Mouse (Mus musculus) embryonic fibroblast, embryonic 13.5 days (primary cell): Measurements from ENCODE around the gene Rbm28. TPM values are rescaled to one million over a fixed set of nuclear protein-coding genes. Genes with fewer than 3 reads are reported as not detected.
"Not testable (repeated sequence)": the region's sequence is repeated elsewhere in the genome, so short reads cannot be mapped to it uniquely, and the experiment has no call there.

ENCODE experiments used
- H3K27ac ChIP-seq: 2 replicates; pipeline ENCODE4 v1.5.1; 2012; ENCODE audit warnings: low read length, control low read depth, inconsistent platforms; ENCODE audit not compliant: insufficient read depth
- H3K4me1 ChIP-seq: 2 replicates; pipeline ENCODE4 v1.6.1; 2011; ENCODE audit warnings: low read length; ENCODE audit not compliant: control insufficient read depth, insufficient read depth
- H3K4me3 ChIP-seq: 2 replicates; pipeline ENCODE4 v1.5.1; 2011; ENCODE audit warnings: mild to moderate bottlenecking, control low read depth, low read length; ENCODE audit not compliant: insufficient read depth
- CTCF ChIP-seq: IDR thresholded peaks from 2 replicates; pipeline ENCODE4 v1.5.1; 2011; ENCODE audit warnings: mild to moderate bottlenecking, control low read depth, low read length, moderate library complexity, borderline replicate concordance; ENCODE audit not compliant: insufficient read depth
- POLR2A ChIP-seq: IDR thresholded peaks from 2 replicates; pipeline ENCODE4 v1.6.1; 2011; ENCODE audit warnings: low read depth, mild to moderate bottlenecking, control low read depth, low read length, moderate library complexity
- polyA plus RNA-seq: library from polyadenylated mRNA; stranded (reverse); fragments of >200 nt; gene quantifications from 2 replicates; pipeline ENCODE4 v1.2.4, GENCODE M21; 2011; ENCODE audit warnings: low read depth; ENCODE audit not compliant: missing spikeins, insufficient read length

Gene Rbm28
- polyA plus RNA-seq, 1 experiment = 44.9 TPM

DNA sequence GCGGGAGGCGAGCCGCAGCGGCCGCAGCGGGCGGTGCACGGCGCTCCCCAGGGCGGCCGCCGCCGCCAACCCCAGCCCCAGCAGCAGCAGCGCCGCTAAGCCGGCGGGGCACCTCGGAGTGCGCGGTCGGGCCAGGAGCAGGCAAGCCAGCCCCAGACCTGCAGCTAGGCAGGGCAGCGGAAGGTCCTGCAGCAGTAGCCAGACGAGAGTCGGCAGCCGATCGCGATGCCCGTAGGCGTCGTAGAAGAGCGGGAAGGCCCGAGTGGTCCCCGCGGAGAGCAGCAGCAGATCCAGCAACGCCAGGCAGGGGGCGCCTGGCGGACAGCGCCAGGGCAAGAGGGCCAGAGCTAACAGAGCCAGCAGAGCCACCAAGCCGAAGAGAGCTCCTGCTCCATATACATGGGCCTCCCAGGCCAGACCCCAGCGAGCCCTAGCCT is 6.2 kb upstream of the Rbm28 start:
- no peak overlapping the region for H3K27ac ChIP-seq
- no peak for TF ChIP-seq POLR2A
- TF ChIP-seq CTCF = peak; percentile 67
- H3K4me3 ChIP-seq = peak overlapping the region; percentile 17
- H3K4me1 ChIP-seq = no peaks in the 10 kb centered on the region

DNA sequence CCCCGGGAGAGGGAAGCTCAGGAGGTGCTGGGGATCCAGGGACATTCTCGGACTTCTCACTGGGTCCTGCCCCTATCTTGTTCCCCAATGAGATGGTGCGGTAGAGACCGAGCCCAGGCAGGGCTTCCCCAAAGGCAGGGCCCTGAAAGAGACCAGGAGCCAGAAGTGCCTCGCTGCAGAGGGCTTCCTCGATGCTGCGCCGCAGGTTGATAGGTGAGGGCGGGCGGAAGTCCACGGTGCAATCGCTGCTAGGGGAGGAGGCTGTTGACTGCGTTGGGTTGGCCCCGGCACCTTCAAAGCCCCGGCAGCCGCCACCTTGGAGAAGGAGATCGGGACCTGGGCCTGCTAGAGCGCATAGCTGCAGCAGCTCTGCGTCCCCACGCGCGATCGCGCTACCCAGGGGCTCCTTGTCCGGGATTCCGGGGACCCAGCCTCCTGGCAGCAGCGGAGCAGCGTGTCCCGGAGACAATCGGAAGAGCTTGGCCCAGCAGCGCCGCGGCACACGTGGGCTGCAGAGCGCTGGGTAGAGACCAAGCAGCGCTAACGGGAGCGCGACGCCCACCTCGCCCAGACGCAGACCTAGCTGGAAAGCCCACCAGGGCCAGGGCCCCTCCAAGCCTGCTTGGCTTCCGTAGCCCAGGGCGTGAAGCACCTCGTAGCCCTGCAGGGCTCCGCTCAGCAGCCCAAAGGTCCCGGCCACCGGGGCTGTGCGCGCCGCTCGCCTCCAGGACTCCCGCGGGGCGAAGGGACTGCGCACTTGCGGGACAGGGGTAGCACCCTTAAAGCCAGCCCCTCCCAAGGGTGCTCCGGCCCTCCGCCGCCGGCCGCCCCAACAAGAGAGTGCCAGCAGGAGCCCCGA is 5.5 kb upstream of the Rbm28 start:
- H3K4me3 ChIP-seq = peak overlapping the region; percentile 17
- H3K27ac ChIP-seq = no peak overlapping the region
- no peaks in the 10 kb centered on the region for H3K4me1 ChIP-seq
- TF ChIP-seq CTCF = no peak

DNA sequence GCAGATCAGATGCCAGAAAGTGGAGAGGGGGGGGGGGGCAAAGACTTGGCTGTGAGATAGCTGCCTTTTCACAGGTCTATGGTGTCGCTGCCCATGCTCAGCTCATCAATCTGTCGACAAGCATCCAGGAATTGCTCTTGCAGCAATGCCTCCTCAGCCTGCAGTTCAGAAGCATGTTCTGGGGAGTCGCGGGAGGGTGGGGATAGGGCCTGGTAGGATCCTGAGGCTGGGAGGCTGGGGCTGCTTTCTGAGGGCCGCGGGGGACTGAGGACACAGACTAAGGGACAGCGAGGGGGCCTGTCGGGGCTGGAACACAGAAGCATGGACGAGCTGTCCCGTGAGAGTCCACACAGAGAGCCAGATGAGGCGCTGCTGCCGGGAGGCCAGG is 4.9 kb upstream of the Rbm28 start:
- H3K27ac ChIP-seq = no peak overlapping the region
- H3K4me1 ChIP-seq = no peaks in the 10 kb centered on the region
- TF ChIP-seq POLR2A = no peak
- TF ChIP-seq CTCF = no peak
- no peak overlapping the region for H3K4me3 ChIP-seq

DNA sequence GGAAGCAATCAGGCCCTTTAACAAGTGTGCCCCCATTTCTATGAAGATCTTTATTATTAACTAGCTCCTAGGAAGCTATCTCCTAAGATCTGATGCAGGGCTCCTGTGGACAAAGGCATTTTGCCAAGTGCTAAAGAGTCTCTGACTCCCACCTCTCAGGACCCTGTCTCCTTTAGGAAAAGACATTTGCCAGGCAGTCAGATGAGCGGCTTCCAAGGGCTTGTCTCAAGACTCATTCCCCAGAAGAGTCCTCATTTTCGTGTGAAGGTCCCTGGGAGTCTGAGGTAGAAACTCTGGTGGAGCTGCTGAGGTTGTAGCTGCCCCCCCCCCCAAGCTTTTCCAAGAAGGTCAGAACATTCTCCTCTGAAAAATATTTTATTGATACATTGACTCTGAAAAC is 4.1 kb upstream of the Rbm28 start:
- Histone ChIP-seq H3K27ac (no peak overlapping the region), H3K4me3 (no peak overlapping the region), H3K4me1 (no peaks in the 10 kb centered on the region)
- no peak for TF ChIP-seq CTCF

DNA sequence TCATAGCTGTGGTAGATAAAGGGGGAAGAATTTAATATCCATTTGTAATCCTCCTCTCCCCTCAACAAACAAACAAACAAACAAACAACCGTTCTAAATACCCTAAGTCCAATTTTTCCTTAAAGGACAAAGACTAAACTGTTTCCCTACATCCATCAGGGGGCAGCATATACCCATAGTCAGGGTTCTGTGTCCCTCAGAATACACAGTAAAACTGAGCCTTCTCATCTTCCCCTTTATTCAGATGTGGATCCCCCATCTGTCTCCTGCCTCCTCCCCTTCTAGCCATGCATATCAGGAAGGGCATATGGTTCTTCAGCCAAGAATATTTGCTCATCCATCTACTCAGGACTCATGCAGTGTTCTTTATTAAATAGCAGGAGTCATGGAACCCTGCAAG is 1.4 kb upstream of the Rbm28 start:
- TF ChIP-seq CTCF (no peak), POLR2A (no peak)
- Histone ChIP-seq H3K4me1 (no peaks in the 10 kb centered on the region; the same call in 1 of the 2 replicates), H3K4me3 (no peak overlapping the region), H3K27ac (no peak overlapping the region)

DNA sequence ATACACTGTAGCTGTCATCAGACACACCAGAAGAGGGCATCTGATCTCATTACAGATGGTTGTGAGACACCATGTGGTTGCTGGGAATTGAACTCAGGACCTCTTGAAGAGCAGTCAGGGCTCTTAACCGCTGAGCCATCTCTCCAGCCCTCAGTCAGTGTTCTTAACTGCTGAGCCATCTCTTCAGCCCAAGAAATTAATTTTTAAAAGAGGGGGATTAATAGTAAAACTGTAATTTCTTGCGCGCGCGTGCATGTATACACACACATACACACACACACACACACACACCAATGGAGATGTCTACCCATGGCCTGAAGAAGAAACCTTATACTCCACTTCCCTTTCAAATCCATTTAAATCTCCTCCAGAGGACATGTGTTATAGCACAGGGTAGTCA is 3.5 kb downstream of the Rbm28 start:
- H3K27ac ChIP-seq, H3K4me3 ChIP-seq, H3K4me1 ChIP-seq: not testable (repeated sequence)

DNA sequence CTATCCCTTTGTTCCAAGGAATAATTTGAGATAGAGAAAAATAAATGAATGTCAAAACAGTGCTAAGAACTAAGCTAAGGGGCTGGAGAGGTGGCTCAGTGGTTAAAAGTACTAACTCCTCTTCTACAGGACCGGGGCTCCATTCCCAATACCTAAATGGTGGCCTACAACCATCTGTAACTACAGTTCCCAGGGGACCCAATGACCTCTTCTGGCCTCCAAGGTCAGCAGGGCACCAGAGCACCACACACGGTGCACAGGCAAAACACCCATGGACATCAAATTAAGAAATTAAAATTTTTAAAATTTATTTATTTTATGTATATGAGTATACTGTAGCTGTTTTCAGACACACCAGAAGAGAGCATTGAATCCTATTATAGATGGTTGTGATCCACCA is 4.0 kb downstream of the Rbm28 start:
- Histone ChIP-seq H3K27ac (no peak overlapping the region), H3K4me3 (no peak overlapping the region), H3K4me1 (no peaks in the 10 kb centered on the region; the same call in 1 of the 2 replicates)
- TF ChIP-seq CTCF = no peak
- TF ChIP-seq POLR2A = no peak

DNA sequence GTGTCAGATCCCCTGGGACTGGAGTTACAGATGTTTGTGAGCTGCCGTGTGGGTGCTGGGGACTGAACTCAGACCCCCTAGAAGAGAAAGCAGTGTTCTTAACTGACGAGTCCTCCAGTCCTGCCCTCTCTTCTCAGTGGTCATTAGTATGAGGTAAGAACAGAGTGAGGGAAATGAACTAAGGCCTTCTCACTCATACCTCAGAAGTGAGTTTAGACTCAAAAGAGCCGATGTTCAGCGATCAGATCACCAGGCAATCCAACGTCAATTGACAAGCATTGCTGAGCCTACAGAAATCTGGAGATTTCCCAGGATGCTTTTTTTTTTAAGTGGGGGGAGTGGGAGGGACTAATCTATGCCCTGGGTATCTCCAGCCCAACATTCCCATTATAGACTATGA is 8.5 kb downstream of the Rbm28 start:
- TF ChIP-seq POLR2A = no peak
- TF ChIP-seq CTCF = no peak
- H3K4me3 ChIP-seq = no peak overlapping the region
- H3K27ac ChIP-seq = no peak overlapping the region
- H3K4me1 ChIP-seq = no peaks in the 10 kb centered on the region

DNA sequence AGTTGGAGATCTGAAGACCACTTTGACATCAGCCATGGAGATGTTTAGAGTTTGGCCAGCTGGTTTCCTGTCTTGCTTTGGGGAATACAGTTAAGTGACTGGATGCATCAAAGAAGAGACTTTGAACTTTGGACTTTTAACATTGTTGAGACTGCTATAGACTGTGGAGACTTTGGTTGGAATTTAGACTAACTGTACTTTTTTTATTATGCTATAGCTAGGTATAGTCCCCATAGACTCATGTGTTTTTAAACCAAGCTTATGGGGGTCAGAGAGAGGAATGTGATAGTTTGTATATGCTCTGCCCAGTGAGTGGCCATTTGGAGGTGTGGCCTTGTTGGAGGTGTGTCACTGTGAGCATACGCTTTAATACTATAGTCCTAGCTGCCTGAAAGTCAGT is 14.8 kb downstream of the Rbm28 start:
- H3K27ac ChIP-seq = no peak overlapping the region
- peaks cover 5% of the 10 kb centered on the region for H3K4me1 ChIP-seq
- H3K4me3 ChIP-seq = no peak overlapping the region
- TF ChIP-seq POLR2A (no peak), CTCF (no peak)

DNA sequence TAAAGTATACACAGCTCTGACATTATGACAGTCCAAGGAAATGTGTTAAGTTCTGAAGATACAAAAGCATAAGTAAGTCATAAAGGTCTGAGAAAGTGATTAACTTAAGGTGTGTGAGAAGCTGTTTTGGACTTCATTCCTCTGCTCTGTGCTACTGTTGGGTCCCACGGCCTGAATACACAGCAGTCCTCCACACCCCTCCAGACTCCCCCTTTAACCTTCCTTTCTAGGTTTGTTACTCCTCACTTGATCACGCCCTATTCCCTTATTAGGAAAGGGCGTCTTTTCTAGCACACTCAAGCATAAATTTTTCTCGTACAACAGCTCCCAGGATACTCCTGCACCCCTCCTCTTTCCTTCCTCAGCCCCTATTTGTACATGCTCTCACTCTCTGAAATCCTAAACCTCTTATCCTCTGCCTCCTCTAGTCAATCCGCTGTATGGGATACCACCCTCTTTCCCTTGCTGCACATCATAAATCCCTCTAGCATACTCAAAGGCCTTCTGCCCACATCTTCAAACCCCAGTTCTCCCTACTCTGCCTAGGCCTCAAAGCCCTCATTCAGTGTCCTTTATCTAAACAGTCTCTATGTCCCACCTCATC is 17.3 kb downstream of the Rbm28 start:
- H3K4me1 ChIP-seq = peaks cover 5% of the 10 kb centered on the region
- no peak overlapping the region for H3K27ac ChIP-seq
- H3K4me3 ChIP-seq = no peak overlapping the region
- TF ChIP-seq POLR2A (no peak), CTCF (no peak)

DNA sequence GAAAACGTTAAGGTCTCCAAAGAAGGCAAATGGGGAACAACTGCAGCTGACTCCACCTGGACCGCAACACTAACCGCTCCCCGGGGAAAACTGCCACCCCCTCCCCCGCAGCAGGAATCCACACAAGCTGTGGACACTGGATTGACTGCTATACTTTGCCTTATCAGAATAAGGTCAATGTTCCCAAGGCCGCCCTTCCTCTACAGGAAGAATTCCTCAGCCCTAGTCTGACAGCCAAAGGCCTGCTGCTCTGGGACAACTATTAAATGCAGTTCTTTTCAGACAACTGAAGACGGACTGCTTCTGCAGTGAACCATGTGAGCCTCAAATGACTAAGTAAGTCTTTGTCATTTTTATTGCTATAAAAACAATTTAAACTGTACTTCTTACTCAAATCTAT is 18.2 kb downstream of the Rbm28 start:
- TF ChIP-seq POLR2A (no peak), CTCF (no peak)
- Histone ChIP-seq H3K4me3 (no peak overlapping the region), H3K4me1 (peaks cover 5% of the 10 kb centered on the region), H3K27ac (no peak overlapping the region)
